Mouse (Mus musculus): ENCODE measurements around the gene Ankrd22.

Gene Ankrd22

GRCm38 (mm10) chr19:34095381-34095780 is 70.5 kb downstream of the Ankrd22 start:
- DNase-seq (ENCODE audit: low spot score in 2 of 2): no peak

- DNase-seq (ENCODE audit: low spot score in 2 of 2): no peak
Observed at GRCm38 (mm10) chr19:34089011-34089680, 76.7 kb downstream of the Ankrd22 start.

- no peak for DNase-seq (ENCODE audit: low spot score in 2 of 2)
Observed at GRCm38 (mm10) chr19:34078130-34078529, 87.7 kb downstream of the Ankrd22 start.

DNA sequence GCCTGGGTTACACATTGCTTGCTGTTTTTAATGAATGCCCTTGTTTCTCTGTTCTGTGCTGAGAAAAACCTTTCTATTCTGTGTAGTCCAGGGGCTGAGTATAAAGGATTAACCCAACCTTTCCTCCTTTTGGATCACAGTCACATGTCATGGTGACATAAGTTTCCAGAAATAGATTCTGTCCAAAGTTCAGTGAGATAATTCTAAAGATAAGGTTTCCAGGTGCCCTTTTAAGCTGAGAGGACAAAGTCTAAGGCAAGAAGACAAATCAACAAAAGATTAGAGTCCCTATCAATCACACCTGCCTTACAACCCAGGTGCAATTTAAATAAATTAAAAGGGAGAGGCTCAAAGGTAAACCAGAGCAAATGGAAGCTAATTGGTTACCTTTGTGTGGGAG is 91.6 kb downstream of the Ankrd22 start:
- DNase-seq (ENCODE audit: low spot score in 2 of 2): no peak
